13 mouse cellular contexts compared by ENCODE assay signal in the genomic region with DNA sequence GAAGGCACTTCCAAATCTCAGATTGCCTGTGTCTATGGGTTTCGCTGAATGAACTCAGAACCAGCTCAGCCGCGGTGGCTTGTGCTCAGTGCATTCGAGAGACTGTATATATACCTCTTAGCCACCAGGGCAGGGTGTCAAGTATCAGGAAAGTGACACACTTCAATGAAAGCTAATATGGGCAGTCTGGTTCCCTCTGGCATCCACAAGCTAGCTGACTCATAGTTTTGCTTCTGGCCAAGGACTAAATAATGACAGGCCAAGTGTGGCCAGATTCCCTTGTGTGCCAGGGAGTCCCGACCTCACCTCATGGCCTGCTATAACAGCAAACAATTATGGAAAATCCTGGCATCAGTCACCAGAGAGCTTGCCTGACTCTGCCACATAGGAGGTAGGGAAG.
DNase-seq lines count a peak whose midpoint lies in the region; ATAC-seq and TF ChIP-seq lines count a peak whose summit lies in the region.
"Had no signal": no experiment of that assay in that cellular context is flagged by ENCODE, and none has a peak within 500 bp of the region (broad histone marks: within the 10 kb centered on the region; RNA-seq: fewer than 3 reads in every experiment).

No protein-coding gene starts in this region.

- no peak overlapping the region for H3K4me2 ChIP-seq in limb, embryonic 11.5 days (ENCODE audit: low read depth, severe bottlenecking)
- H3K4me2 ChIP-seq: hindbrain, embryonic 15.5 days; lung, embryonic 15.5 days had no signal

- no peak overlapping the region for H3K9ac ChIP-seq in limb, embryonic 11.5 days (ENCODE audit: low read length)
- H3K9ac ChIP-seq: hindbrain, embryonic 15.5 days; lung, embryonic 15.5 days had no signal

- H3K9me3 ChIP-seq in limb, embryonic 11.5 days (ENCODE audit: control insufficient read depth, low read length): no peaks in the 10 kb centered on the region
- no peaks in the 10 kb centered on the region for H3K9me3 ChIP-seq in limb, embryonic 10.5 days (replicated peaks)
- H3K9me3 ChIP-seq: hindbrain, embryonic 15.5 days; lung, embryonic 15.5 days had no signal

- TF ChIP-seq CTCF in gastrocnemius, adult 2 months (IDR thresholded peaks at IDR 0.05): peak; percentile 44

- ATAC-seq in limb, embryonic 11.5 days (ENCODE audit: insufficient number of reproducible peaks, low FRiP score, low TSS enrichment, low read depth): no peak
- no peak for ATAC-seq in inflammation-experienced regulatory T-cells, adult 6 months
- ATAC-seq: midbrain, embryonic 16.5 days had no signal

- no peak overlapping the region for H3K27ac ChIP-seq in limb, embryonic 11.5 days (replicated peaks; ENCODE audit: low read depth, low read length)
- no peak overlapping the region for H3K27ac ChIP-seq in limb, embryonic 10.5 days
- peak overlapping the region; percentile 51 for H3K27ac ChIP-seq in gastrocnemius, adult 2 months
- H3K27ac ChIP-seq: hindbrain, embryonic 15.5 days; lung, embryonic 15.5 days had no signal

- intact Hi-C loops in gastrocnemius, adult 2 months (cut with DNase I): no loop called here
- intact Hi-C loops in left cerebral cortex, postnatal 4 days (cut with DNase I): no loop called here

- peak; percentile 21 for DNase-seq in limb, embryonic 11.5 days (ENCODE audit: low spot score)
- no peak for DNase-seq in limb, embryonic 10.5 days (ENCODE audit: low spot score)
- DNase-seq in cerebellum, adult 8-10 months: peak; percentile 33
- peak; percentile 75 for DNase-seq in gastrocnemius, adult 2 months
- no peak for DNase-seq in urinary bladder, postnatal 4 days (ENCODE audit: low spot score in 2 of 2)
- DNase-seq in left cerebral cortex, postnatal 4 days: no peak
- DNase-seq: right cerebral cortex, postnatal 4 days; thymus, adult 2 months had no signal

- no peaks in the 10 kb centered on the region for H3K27me3 ChIP-seq in limb, embryonic 11.5 days (ENCODE audit: control insufficient read depth, insufficient read depth, low read length)
- no peaks in the 10 kb centered on the region for H3K27me3 ChIP-seq in limb, embryonic 10.5 days (ENCODE audit: low read depth, poor library complexity, severe bottlenecking)
- H3K27me3 ChIP-seq: hindbrain, embryonic 15.5 days; lung, embryonic 15.5 days had no signal

- H3K4me1 ChIP-seq in limb, embryonic 11.5 days (ENCODE audit: control insufficient read depth, insufficient read depth, low read length): no peaks in the 10 kb centered on the region
- H3K4me1 ChIP-seq in limb, embryonic 10.5 days: no peaks in the 10 kb centered on the region
- H3K4me1 ChIP-seq: hindbrain, embryonic 15.5 days; lung, embryonic 15.5 days had no signal

- H3K36me3 ChIP-seq in limb, embryonic 11.5 days (ENCODE audit: control insufficient read depth, insufficient read depth, low read length): no peaks in the 10 kb centered on the region
- no peaks in the 10 kb centered on the region for H3K36me3 ChIP-seq in limb, embryonic 10.5 days
- H3K36me3 ChIP-seq: G1E; lung, embryonic 15.5 days had no signal

- WGBS in limb, embryonic 11.5 days: 79% methylated on average over 5 of the region's 5 CpGs
- 80% methylated on average over 5 of the region's 5 CpGs for WGBS in limb, embryonic 10.5 days

- no peak overlapping the region for H3K4me3 ChIP-seq in limb, embryonic 11.5 days (ENCODE audit: low read depth, low read length)
- no peak overlapping the region for H3K4me3 ChIP-seq in limb, embryonic 10.5 days
- no peak overlapping the region; the same call in 1 of the 2 replicates for H3K4me3 ChIP-seq in gastrocnemius, adult 2 months
- H3K4me3 ChIP-seq: hindbrain, embryonic 15.5 days; lung, embryonic 15.5 days had no signal

Comparison
In these comparisons a context has a peak if more than half of its experiments do, and no peak if none do; other contexts are left out.
1. DNase-seq: peak in limb, embryonic 11.5 days (single experiment), cerebellum, adult 8-10 months (single experiment) and gastrocnemius, adult 2 months (single experiment); none in limb, embryonic 10.5 days (single experiment), urinary bladder, postnatal 4 days (0 of 2) and left cerebral cortex, postnatal 4 days (single experiment).